Mouse (Mus musculus) forebrain, embryonic 16.5 days (tissue): ENCODE measurements around the gene Mto1. TPM values are rescaled to one million over a fixed set of nuclear protein-coding genes. Genes with fewer than 3 reads are reported as not detected.
A peak's percentile ranks its signal among the peaks of the same experiment; 100 is the strongest.

Source experiments
- ATAC-seq: fragments of 200-750 bp; cut with Nextera tagmentation; 2 replicates; pipeline ENCODE4 v1.8.0; 2017; ENCODE audit warnings: mild to moderate bottlenecking, moderate library complexity
- H3K27ac ChIP-seq: fragments of 300-500 bp; sonication (generic); 2 replicates; pipeline ENCODE4 v1.5.1; 2014; ENCODE audit warnings: low read length, control low read depth
- H3K27me3 ChIP-seq: fragments of 300-500 bp; sonication (generic); replicated peaks from 2 replicates; pipeline ENCODE4 v1.6.1; 2014; ENCODE audit warnings: low read length; ENCODE audit not compliant: control insufficient read depth, insufficient read depth
- H3K36me3 ChIP-seq: fragments of 300-500 bp; sonication (generic); 2 replicates; pipeline ENCODE4 v1.6.1; 2014; ENCODE audit not compliant: control insufficient read depth, insufficient read depth
- H3K4me1 ChIP-seq: fragments of 300-500 bp; sonication (generic); replicated peaks from 2 replicates; pipeline ENCODE4 v1.6.1; 2014; ENCODE audit warnings: low read length; ENCODE audit not compliant: control insufficient read depth, insufficient read depth
- H3K4me2 ChIP-seq: fragments of 300-500 bp; sonication (generic); 2 replicates; pipeline ENCODE4 v1.6.1; 2014; ENCODE audit warnings: mild to moderate bottlenecking, low read length, control low read depth
- H3K4me3 ChIP-seq: fragments of 300-500 bp; sonication (generic); replicated peaks from 2 replicates; pipeline ENCODE4 v1.5.1; 2014; ENCODE audit warnings: mild to moderate bottlenecking, low read length, control low read depth
- H3K9ac ChIP-seq: fragments of 300-500 bp; sonication (generic); replicated peaks from 2 replicates; pipeline ENCODE4 v1.6.1; 2014; ENCODE audit warnings: low read depth, low read length, control low read depth
- H3K9me3 ChIP-seq: fragments of 300-500 bp; sonication (generic); 2 replicates; pipeline ENCODE4 v1.6.1; 2016; ENCODE audit warnings: low read length; ENCODE audit not compliant: control insufficient read depth
- WGBS: fragments of 180-500 bp; shearing (Covaris S2); extraction: QIAGEN DNeasy Blood & Tissue Kit; methylation state at CpG from one replicate; pipeline ENCODE4 v1.1.7; 2014; 5-methylcytosine and 5-hydroxymethylcytosine counted together
- polyA plus RNA-seq: library from polyadenylated mRNA; unstranded; fragments of >200 nt; fragmentation: Nextera tagmentation; extraction: Ambion mirVana; gene quantifications from 2 replicates; pipeline ENCODE4 v1.2.1, GENCODE M21; 2015

Mto1 gene
- polyA plus RNA-seq, 1 experiment from 2014 or later = 30.7 TPM

DNA sequence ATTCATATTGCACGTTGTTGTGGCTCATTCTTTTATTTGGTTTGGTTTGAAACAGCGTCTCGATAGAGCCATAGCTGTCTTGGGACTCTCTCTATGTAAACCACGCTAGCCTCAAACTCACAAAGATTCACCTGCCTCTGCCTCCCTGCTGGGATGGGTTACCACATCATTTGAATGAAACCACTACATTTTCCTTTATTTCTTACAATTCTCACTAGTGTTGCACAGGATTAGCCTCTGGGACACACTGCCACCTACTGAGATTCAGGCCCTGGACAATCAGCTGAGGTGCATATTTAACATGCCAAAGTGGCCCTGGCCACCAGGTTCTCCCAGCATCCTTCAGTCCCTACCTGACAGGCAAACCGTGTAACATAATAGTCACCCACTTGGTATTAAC, 8.6 kb upstream of the Mto1 start:
- 63% methylated on average over 5 of the region's 5 CpGs for WGBS
- H3K27ac ChIP-seq = no peak overlapping the region
- H3K27me3 ChIP-seq = peaks cover 43% of the 10 kb centered on the region

DNA sequence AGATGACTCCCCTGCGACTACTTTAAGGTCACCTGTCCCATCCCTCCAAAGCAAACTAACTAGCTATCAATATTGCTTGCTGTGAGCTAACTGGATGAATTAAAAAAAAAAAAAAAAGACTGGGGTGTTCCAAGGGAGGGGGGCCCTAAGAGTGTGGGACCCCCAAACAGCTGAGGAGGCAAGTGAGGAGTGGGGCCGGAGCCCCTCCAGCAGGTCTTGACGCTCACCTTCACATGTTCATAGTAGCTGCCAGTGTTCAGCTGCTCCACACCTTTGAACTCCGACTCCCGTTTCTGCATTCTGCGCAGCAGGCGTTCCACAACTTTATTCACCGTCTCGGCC, 5.8 kb upstream of the Mto1 start:
- 2% methylated on average over 9 of the region's 9 CpGs for WGBS
- H3K4me3 ChIP-seq = peak overlapping the region; percentile 39
- H3K9me3 ChIP-seq = no peaks in the 10 kb centered on the region
- H3K9ac ChIP-seq = peak overlapping the region; percentile 45
- peak overlapping the region; percentile 52 for H3K4me2 ChIP-seq
- H3K36me3 ChIP-seq = no peaks in the 10 kb centered on the region
- no peak for ATAC-seq
- H3K27ac ChIP-seq = no peak overlapping the region
- H3K27me3 ChIP-seq = peaks cover 48% of the 10 kb centered on the region
- H3K4me1 ChIP-seq = peaks cover 10% of the 10 kb centered on the region

More for the DNA sequence above, 8.6 kb upstream of the Mto1 start:
- ATAC-seq = no peak
- Histone ChIP-seq H3K4me2 (no peak overlapping the region), H3K4me3 (no peak overlapping the region), H3K9me3 (no peaks in the 10 kb centered on the region), H3K9ac (no peak overlapping the region), H3K4me1 (peaks cover 10% of the 10 kb centered on the region), H3K36me3 (no peaks in the 10 kb centered on the region)

DNA sequence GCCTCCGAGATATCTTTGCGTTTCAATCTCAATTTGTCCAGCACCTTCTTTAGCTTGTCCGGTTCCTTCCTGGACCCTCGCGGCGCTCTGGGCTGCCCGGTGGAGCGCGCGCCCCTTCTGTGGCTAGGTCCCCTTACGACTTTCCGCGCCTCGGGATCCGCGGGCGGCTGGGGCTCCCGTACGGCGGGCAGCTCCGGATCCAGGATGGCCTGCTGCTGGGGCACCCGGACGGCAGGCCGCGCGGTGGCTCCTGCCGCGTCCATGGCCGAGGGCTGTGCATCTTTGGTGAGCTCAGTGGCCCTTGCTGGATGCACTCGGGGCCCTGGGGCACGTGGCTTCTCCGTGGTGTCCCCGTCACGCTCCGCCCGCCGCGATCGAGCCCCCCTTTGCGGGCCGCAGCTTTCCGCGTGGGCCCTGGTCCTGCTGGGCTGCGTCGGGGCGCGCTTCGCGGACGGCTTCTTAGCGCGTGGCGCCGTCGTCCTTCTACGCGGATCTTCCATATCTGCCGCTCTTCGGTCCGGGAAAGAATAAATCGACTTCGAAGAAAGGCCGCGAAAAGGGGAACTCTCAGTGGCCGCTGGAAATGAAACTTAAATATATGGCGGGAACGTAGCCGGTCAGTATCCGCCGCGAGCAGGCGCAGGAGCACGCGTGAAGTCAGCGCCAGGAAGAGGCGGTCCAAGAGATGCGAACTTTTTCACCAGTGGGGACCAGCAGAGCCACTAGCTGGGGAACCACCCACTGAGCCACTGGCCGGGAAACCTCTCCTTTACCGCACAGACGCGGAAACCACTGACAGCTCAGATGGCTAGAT, 5.2 kb upstream of the Mto1 start, which contains the start of gene Cgas:
Gene Cgas, minus strand, starts transcription at position 659 of the 814 bp plus-strand sequence.
- under 1% methylated on average over 75 of the region's 81 CpGs for WGBS
- H3K36me3 ChIP-seq = no peaks in the 10 kb centered on the region
- H3K9me3 ChIP-seq = no peaks in the 10 kb centered on the region
- peak; percentile 54 for ATAC-seq
- H3K27me3 ChIP-seq = peaks cover 48% of the 10 kb centered on the region
- H3K27ac ChIP-seq = no peak within 1 kb of the TSS
- peak within 1 kb of the TSS; percentile 45 for H3K9ac ChIP-seq
- peak within 1 kb of the TSS; percentile 52 for H3K4me2 ChIP-seq
- H3K4me1 ChIP-seq = peaks cover 10% of the 10 kb centered on the region
- peak within 1 kb of the TSS; percentile 39 for H3K4me3 ChIP-seq

DNA sequence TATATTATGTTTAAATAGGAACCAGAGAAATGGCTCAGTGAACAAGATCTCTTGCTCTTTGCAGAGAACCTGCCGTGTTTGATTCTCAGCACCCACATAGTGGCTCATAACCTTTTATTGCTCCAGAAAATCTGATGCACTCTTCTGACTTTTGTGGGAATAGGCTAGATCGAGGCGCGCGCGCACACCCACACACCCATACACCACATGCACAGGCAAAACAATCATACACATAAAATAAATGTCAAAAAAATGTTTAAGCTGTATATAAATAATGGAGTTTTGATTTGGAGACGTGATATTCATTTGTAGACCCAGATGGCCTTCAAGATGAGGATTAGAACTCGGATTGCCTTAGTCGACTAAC, 419 bp upstream of the Mto1 start:
- peaks cover 18% of the 10 kb centered on the region for H3K27me3 ChIP-seq
- H3K9me3 ChIP-seq = no peaks in the 10 kb centered on the region
- 28% methylated on average over 9 of the region's 9 CpGs for WGBS
- peak overlapping the region; percentile 69 for H3K4me2 ChIP-seq
- H3K4me3 ChIP-seq = peak overlapping the region; percentile 95
- peaks cover 17% of the 10 kb centered on the region for H3K4me1 ChIP-seq
- H3K36me3 ChIP-seq = no peaks in the 10 kb centered on the region
- H3K27ac ChIP-seq = no peak overlapping the region
- ATAC-seq = no peak; the same call in 1 of the 2 replicates
- peak overlapping the region; percentile 94 for H3K9ac ChIP-seq

DNA sequence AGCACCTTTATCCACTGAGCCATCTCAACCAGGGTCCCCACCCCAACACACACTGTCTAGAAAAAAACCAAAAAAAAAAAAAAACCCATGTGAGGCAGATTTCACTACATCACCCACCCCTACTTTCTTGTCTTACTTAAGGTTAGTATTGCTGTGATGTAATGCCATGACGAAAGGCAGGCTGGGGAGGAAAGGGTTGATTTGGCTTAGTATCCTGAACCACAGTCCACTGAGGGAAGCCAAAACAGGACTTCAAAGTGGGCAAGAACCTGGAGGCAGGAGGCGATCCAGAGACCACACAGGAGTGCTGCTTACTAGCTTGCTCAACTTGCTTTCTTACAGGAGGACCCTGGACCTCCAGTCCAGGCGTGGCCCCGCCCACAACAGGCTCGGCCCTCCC, 2.4 kb downstream of the Mto1 start:
- Histone ChIP-seq H3K4me3 (no peak overlapping the region), H3K36me3 (peaks cover 10% of the 10 kb centered on the region), H3K9ac (no peak overlapping the region), H3K27ac (no peak overlapping the region), H3K27me3 (peaks cover 2% of the 10 kb centered on the region; the same call in 1 of the 2 replicates), H3K9me3 (no peaks in the 10 kb centered on the region), H3K4me2 (no peak overlapping the region), H3K4me1 (peaks cover 11% of the 10 kb centered on the region)
- 72% methylated on average over 5 of the region's 5 CpGs for WGBS
- ATAC-seq = no peak

DNA sequence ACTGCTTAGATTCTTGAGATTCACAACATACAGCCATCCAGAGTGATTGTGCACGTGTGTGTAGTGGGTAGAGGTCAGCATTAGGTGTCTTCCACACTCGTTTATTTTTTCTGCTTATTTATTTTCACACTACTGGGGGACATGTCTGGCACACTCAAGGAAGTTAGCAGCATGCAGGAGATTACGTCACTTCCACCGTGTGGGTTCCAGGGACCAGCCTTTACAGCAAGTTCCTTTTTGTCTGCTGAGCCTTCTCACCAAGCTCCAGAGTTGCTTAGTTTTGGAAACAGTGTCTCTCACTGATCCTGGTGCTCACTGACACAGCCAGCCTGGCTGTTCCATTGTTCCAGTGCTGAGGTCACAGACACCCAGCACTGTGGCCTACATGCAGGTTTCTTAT, 3.4 kb downstream of the Mto1 start:
- no peak overlapping the region for H3K27ac ChIP-seq
- no peak overlapping the region for H3K9ac ChIP-seq
- no peak overlapping the region for H3K4me3 ChIP-seq
- H3K36me3 ChIP-seq = peaks cover 10% of the 10 kb centered on the region
- H3K4me2 ChIP-seq = no peak overlapping the region
- 89% methylated on average over 4 of the region's 4 CpGs for WGBS
- H3K4me1 ChIP-seq = peaks cover 11% of the 10 kb centered on the region
- peaks cover 2% of the 10 kb centered on the region; the same call in 1 of the 2 replicates for H3K27me3 ChIP-seq
- no peak for ATAC-seq
- H3K9me3 ChIP-seq = no peaks in the 10 kb centered on the region

DNA sequence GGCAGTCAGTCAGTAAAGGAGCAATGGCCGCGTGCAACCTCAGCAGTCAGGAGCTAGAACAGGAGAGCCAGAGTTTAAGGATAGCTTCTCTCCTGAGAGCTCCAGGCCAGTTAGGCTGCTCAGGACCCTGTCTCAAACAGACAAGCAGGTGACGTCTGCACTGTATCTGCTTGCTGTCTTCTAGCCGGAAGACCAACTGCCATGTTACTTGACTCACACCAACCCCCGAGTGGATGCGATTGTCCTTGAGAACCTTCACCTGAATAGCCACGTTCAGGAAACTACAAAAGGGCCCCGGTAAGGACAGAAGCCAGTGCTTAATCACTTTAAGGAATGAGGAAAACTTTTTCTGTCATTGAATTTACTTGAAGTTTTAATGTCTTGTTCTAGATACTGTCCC, 9.0 kb downstream of the Mto1 start:
- H3K27me3 ChIP-seq = no peaks in the 10 kb centered on the region
- no peak overlapping the region for H3K4me2 ChIP-seq
- no peaks in the 10 kb centered on the region for H3K4me1 ChIP-seq
- H3K36me3 ChIP-seq = peaks cover 34% of the 10 kb centered on the region
- ATAC-seq = no peak
- WGBS = 92% methylated on average over 8 of the region's 8 CpGs
- H3K4me3 ChIP-seq = no peak overlapping the region
- no peak overlapping the region for H3K9ac ChIP-seq
- H3K27ac ChIP-seq = no peak overlapping the region
- no peaks in the 10 kb centered on the region for H3K9me3 ChIP-seq

DNA sequence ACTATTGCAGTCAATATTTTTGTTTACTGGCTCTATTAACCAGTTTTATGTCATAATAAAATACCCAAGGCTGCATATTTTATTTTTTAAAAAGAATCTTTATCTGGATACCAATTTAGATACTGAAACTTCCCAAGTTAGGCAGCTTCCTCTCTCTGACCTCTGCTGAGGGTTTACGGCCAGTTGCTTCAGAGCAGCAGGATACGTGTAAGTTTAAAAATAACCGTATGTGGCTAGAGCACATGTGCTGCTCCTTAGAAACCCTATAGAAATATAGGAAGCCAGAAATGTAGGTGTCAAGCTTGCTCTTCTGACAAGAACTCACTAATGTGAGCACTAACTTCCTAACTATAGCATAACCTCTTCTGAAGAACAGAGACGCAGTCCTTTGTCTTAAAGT, 15.3 kb downstream of the Mto1 start:
- Histone ChIP-seq H3K4me1 (no peaks in the 10 kb centered on the region), H3K27ac (no peak overlapping the region), H3K9me3 (no peaks in the 10 kb centered on the region), H3K36me3 (peaks cover 33% of the 10 kb centered on the region), H3K4me2 (no peak overlapping the region), H3K27me3 (no peaks in the 10 kb centered on the region), H3K9ac (no peak overlapping the region), H3K4me3 (no peak overlapping the region)
- ATAC-seq = no peak
- 95% methylated on average over 4 of the region's 4 CpGs for WGBS

DNA sequence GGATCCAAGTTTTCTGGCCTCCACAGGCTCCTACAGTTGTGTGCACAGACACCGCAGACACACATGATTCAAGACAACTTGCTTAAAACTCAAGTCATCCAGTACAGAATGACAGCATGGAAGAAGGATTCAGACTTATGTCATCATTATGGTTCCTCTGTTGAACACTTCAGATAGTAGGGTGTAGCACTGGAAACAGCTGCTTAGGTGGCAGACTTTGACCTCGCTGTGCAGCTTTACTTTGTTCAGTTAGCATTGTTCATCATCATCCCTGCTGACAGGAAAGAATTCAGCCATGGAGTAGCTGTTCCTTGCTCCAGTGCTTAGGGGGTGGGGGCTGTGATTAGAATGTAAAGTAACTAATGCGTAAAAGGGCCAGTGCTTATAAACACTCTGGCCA, 17.7 kb downstream of the Mto1 start:
- Histone ChIP-seq H3K4me3 (no peak overlapping the region), H3K27me3 (no peaks in the 10 kb centered on the region), H3K4me2 (no peak overlapping the region), H3K4me1 (no peaks in the 10 kb centered on the region), H3K9me3 (no peaks in the 10 kb centered on the region), H3K36me3 (peaks cover 32% of the 10 kb centered on the region), H3K9ac (no peak overlapping the region), H3K27ac (no peak overlapping the region)
- 87% methylated on average over 3 of the region's 3 CpGs for WGBS
- no peak for ATAC-seq
